Mouse (Mus musculus): Measurements from ENCODE around the gene Vav1. TPM values are rescaled to one million over a fixed set of nuclear protein-coding genes. Genes with fewer than 3 reads are reported as not detected.
"Not testable (repeated sequence)": the region's sequence is repeated elsewhere in the genome, so short reads cannot be mapped to it uniquely, and the experiment has no call there.

Vav1 gene
- total RNA-seq, 2 experiments from 2014 or later = 1.5 to 2.4 TPM

- no peak for DNase-seq
Measured at GRCm38 (mm10) chr17:57279591-57280224, 808 bp downstream of the Vav1 start.

GRCm38 (mm10) chr17:57280411-57280810 is 1.5 kb downstream of the Vav1 start:
- no peak for DNase-seq

- no peak for DNase-seq
Measured at GRCm38 (mm10) chr17:57283906-57284305, 5.0 kb downstream of the Vav1 start.

- DNase-seq = no peak
Measured at GRCm38 (mm10) chr17:57285077-57285476, 6.2 kb downstream of the Vav1 start.

DNA sequence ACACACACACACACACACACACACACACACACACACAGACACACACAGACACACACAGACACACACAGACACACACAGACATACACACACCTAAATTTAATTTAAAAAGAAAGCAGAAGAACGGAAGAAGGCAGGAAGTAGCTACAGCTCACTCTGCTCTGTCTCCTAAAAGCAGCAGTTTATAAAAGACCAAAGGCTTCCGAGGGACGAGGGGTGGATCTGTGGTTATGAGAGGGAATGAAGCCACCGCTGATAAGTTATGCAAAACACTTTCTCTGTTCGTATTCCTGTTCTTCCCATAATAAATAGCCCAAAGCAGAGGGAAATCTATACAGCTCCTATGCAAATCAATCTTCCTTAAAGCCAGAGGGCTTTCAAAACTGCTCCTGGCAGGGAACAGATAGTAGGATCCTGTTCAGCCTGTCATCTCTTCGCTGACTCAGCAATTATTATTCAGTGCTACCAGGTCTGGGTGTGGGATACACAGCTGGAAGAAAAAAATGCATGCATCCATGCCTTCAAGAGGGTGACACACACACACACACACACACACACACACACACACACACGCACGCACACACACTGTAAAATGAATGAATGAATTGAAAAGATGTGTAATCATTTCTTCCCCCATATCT is 7.9 kb downstream of the Vav1 start:
- no peak for DNase-seq

GRCm38 (mm10) chr17:57289252-57289651 is 10.4 kb downstream of the Vav1 start:
- DNase-seq = no peak

DNA sequence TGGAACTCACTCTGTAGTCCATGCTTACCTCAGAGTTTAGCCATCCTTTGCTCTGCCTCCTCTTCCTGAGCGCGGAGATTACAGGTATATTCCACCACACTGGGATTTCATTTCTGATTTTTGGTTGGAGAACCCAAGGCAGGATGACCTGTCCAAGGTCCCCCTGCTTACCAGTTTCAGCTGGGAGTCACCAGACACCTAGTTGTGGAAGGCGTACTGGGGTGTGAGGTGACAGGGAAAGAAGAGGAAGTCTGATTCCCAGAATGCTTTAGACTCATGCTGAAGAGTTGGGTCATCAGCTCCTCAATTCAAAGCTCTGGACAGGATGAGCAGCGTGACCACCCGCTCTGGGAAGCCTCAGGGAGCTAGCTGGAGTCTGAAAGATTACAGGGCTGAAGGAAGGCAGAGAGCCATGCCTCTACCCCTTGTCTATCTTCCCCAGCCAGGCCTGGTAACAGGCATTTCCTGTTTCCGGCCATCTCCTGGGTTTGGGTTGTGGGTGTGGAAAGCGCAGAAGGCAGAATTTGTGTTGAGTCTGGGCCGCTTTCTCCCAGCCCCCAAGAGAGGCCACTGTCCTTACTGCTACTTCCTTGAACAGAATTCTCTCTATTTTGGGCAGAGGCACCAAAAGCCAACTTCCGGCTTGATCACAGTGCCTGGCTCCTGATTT is 11.2 kb downstream of the Vav1 start:
- DNase-seq = no peak

GRCm38 (mm10) chr17:57290671-57291055 is 11.8 kb downstream of the Vav1 start:
- no peak for DNase-seq

GRCm38 (mm10) chr17:57292302-57292701 is 13.4 kb downstream of the Vav1 start:
- no peak for DNase-seq

DNA sequence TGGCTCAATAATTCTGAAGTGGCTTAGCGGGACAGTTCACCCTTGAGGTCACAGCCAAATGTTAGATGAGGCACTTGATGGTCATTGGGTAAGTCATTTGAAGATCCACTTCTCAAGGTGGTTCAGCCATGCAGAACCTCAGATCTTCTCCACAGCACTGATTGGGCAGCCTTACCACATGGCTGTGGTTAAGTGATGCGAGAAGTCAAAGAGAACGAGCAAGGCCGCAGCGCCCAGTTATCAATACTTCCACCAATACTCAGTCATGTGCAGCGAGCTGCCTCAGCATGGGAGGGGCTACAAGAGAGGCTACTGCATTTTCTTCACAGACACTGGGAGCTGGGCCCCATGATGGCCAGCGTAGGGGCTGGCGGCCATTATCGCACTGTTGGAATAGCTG is 14.1 kb downstream of the Vav1 start:
- no peak for DNase-seq

- no peak for DNase-seq
Measured at GRCm38 (mm10) chr17:57295935-57296334, 17.0 kb downstream of the Vav1 start.

DNA sequence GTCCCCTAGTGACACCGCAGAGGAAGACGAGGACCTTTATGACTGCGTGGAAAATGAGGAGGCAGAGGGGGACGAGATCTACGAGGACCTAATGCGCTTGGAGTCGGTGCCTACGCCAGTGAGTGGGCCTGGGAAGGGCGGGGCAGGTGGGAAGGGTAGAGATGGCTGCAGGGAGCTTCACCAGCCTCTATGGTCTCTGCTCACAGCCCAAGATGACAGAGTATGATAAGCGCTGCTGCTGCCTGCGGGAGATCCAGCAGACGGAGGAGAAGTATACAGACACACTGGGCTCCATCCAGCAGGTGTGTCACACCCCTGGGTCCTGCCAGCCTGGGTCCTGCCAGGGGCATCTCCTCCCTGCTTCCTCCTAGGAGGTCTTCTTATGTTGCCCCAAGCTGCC is 18.1 kb downstream of the Vav1 start:
- no peak for DNase-seq

DNA sequence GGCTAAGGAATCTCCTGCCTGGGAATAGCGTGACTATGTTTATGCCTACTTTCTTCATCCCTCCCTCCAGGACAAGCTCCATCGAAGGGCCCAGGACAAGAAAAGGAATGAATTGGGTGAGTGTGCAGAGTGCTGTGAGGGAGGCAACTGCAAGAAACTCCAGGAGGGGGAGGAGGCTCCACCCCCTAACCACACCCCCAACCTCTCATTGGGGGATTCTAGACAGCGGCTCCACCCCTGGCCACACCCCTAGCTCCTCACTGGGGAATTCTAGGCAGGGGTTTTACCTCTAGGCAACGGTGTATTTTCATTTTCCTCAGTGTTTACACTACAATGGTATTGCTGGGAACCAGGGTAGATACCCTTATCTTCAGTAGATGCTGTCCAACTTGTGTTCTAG is 26.7 kb downstream of the Vav1 start:
- no peak for DNase-seq

GRCm38 (mm10) chr17:57307074-57307473 is 28.2 kb downstream of the Vav1 start:
- no peak for DNase-seq

- DNase-seq = no peak
Measured at GRCm38 (mm10) chr17:57311801-57312200, 32.9 kb downstream of the Vav1 start.

DNA sequence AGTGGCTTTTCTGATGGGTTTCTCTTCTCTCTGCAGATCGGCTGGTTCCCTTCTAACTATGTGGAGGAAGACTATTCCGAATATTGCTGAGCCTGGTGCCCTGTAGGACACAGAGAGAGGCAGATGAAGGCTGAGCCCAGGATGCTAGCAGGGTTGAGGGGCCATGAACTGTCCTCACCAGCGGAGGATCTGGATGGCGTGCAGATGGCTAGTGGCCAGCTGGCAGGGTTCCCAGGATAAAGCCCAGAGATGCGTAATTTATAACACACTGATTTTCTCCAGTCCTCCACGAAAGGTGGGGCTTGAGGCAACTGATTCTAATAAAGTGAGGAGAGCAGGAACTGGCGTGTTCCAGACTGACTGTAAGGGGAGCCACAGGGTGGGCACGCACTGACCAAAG is 48.7 kb downstream of the Vav1 start:
- DNase-seq = no peak

DNA sequence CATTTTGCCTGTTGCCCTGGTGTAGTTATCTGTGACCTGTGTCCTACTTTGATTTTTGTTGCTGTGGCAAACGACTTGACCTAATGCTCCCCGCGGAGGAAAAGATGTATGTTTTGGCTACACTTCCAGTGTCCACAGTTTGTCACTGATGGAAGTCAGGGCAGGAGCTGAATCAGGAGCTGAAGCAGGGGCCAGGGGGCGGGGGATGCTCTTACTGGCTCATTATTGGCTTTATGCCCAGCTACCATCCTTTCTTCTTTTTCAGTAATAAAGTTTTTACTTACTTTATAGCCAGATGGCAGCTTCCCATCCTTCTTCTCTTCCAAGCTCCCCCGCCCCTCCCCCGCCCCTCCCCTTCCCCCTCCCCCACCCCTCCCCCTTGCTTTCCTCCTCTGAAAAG is 50.0 kb downstream of the Vav1 start:
- no peak for DNase-seq

DNA sequence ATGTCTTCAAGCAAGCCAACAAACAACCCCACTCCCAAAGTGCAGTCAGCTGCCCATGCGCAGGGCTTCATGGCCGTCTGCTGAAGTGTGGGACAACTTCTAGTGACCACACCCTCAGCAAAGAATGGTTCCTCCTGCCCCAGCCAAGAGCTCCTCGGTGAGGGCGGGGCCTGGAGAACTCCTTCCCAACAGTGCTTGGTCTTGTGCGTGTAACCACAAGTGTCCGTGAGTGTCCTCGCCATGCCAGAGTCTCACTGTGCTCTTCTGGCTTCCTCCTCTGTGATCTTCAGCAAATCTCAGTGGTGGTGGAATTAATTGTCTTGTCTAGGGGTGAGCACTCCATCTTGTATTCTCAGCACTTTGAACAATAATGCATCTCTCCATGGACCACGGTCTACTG is 52.1 kb downstream of the Vav1 start:
- DNase-seq = no peak

- DNase-seq = no peak
Measured at GRCm38 (mm10) chr17:57332241-57332640, 53.3 kb downstream of the Vav1 start.

- DNase-seq = no peak
Measured at GRCm38 (mm10) chr17:57334001-57334760, 55.3 kb downstream of the Vav1 start.

DNA sequence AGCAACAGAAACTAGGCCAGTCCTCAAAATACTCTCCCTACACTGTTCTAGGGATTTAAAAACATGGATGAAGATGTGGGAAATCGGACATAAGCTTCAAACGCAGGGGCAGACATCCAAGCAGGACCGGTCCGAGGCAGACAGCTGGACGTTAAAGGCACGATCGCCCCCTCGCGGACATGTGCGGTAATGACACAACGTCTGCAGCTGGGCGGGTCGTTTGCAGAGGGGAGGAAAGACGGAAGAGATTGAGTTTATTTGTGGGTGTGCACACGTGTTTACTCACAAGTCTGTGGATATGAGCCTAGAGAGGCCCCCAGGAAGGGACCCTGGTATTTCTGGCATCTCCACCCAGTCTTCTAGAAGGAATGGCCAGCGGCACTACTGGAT is 55.9 kb downstream of the Vav1 start:
- peak; percentile 91 for DNase-seq

DNA sequence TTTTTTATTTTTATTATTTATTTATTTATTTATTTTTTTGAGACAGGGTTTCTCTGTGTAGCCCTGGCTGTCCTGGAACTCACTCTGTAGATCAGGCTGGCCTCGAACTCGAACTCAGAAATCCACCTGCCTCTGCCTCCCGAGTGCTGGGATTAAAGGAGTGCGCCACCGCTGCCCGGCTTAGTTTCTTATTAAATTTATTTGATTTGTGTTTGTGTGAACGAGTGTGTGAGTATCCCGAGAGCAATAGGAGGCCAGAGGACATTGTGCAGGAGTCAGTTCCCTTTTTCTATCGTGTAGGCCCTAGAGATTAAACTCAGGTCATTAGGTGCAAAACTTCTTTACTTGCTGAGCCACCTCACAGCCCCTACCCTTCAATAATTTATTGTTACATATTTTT is 56.3 kb downstream of the Vav1 start:
- not testable (repeated sequence) for DNase-seq

DNA sequence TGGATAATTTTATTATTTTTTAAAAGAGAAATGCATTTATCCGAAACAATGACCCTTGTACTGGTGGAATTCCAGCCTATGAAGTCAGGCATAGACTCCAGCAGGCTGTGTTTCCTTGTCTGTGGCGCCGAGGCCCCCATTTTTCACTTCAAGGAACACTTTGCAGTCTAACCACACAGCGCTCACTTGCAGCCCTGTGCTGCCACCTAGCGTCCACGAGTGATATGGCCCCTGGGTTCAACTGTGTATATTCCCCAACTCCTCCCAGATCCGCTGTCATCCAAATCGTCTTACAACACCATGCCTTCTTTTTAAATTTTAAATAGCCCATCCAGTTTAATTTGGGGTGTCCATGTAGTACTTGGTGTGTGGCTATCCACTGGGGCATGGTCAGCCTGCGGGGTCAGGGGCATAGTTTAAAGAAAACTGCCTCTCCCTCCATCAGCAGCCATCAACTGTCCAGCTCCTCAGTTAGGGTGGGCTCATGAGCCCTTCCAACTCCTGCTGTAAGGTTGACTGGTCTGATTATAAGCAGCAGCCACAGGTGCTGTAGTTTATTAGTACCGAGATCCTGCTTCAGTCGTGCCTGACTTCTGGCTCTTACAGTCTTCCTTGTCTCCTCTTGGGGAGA is 56.9 kb downstream of the Vav1 start:
- DNase-seq = peak; percentile 88

All from gastrocnemius, postnatal 10 days (tissue).